Mouse (Mus musculus) heart, postnatal 0 days (tissue): ENCODE measurements around the gene Pim1.

Experiments
- CTCF ChIP-seq: IDR thresholded peaks from 2 replicates; pipeline ENCODE4 v1.5.1; 2016; ENCODE audit warnings: antibody characterized with exemption, control low read depth, low read depth
- EP300 ChIP-seq: IDR thresholded peaks from 2 replicates; pipeline ENCODE4 v1.6.1; 2016; ENCODE audit warnings: antibody characterized with exemption, low read depth

GRCm38 (mm10) chr17:29467030-29467429, 23.5 kb upstream of the Pim1 start:
- TF ChIP-seq CTCF (no peak), EP300 (no peak)
